Mouse (Mus musculus) liver, embryonic 14.5 days (tissue): ENCODE results near the gene Hormad2.

Experiments
- CTCF ChIP-seq: IDR thresholded peaks from 2 replicates; pipeline ENCODE4 v1.5.1; 2016; ENCODE audit warnings: antibody characterized with exemption, low read depth, control low read depth
- EP300 ChIP-seq: IDR thresholded peaks from 2 replicates; pipeline ENCODE4 v1.6.1; 2016; ENCODE audit warnings: antibody characterized with exemption, low read depth

GRCm38 (mm10) chr11:4489207-4489606 lies 48.3 kb upstream of the Hormad2 start:
- TF ChIP-seq EP300 (no peak), CTCF (no peak)
